Comparison of ENCODE assay signal across 24 mouse cellular contexts in the genomic region with DNA sequence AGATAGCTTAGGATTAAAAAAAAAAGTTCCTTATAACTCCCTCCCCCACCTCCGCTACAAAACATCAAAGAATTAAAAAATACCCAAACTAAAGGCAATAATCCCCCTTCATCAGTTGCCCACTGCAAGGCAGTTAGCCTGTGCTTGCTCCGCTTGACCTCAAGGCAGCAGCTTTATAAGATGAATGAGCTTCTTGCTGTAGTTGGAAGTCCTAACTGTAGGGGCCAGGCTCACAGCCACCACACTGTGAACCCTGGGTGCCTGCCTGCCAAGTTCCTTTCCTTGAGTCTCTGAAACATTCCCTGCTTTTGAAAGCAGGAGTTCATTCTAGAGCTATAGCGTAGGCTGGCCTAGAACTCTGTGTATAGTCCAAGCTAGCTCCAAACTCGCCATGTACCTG.
DNase-seq lines count a peak whose midpoint lies in the region; TF ChIP-seq lines count a peak whose summit lies in the region.
"Had no signal": no experiment of that assay in that cellular context is flagged by ENCODE, and none has a peak within 500 bp of the region (broad histone marks: within the 10 kb centered on the region; RNA-seq: fewer than 3 reads in every experiment).

No protein-coding gene starts in this region.

- no peaks in the 10 kb centered on the region; the same call in 1 of the 2 replicates for H3K4me1 ChIP-seq in heart, adult 2 months (ENCODE audit: control insufficient read depth, insufficient read depth, low read length)
- no peaks in the 10 kb centered on the region for H3K4me1 ChIP-seq in lung, adult 2 months (ENCODE audit: control insufficient read depth, insufficient read depth, low read length)
- no peaks in the 10 kb centered on the region for H3K4me1 ChIP-seq in cerebellum, adult 2 months (ENCODE audit: control insufficient read depth, insufficient read depth, low read length)
- H3K4me1 ChIP-seq: embryonic facial prominence, embryonic 13.5 days; forebrain, embryonic 12.5 days; hindbrain, embryonic 10.5 days; intestine, embryonic 15.5 days; midbrain, embryonic 15.5 days; neural tube, embryonic 12.5 days had no signal

- intact Hi-C loops in heart, adult 2 months (cut with DNase I), result no loop called here

- WGBS in heart, adult 2 months, result 97% methylated on average over 4 of the region's 4 CpGs
- 83% methylated on average over 4 of the region's 4 CpGs for WGBS in lung, adult 2 months
- whole genome bisulfite sequencing in cerebellum, adult 2 months, result 92% methylated on average over 4 of the region's 4 CpGs

- DNase-seq in heart, postnatal 4 days, result peak; percentile 17
- no peak for DNase-seq in heart, adult 2 months
- peak; percentile 14 for DNase-seq in lung, postnatal 14 days
- no peak for DNase-seq in lung, adult 2 months
- peak; percentile 55 for DNase-seq in ZHBTc4 (ENCODE audit: low read depth, low spot score)
- DNase-seq in right cerebral cortex, postnatal 14 days, result no peak
- DNase-seq in cerebellum, adult 2 months, result no peak
- DNase-seq: B cell, adult 2 months; cerebellum, adult 18-20 months; cerebellum, postnatal 25 days; gastrocnemius, adult 2 months; left cerebral cortex, postnatal 4 days; retina, postnatal 1 day; thymus, postnatal 25 days had no signal

- H3K27ac ChIP-seq in heart, adult 2 months, result no peak overlapping the region
- H3K27ac ChIP-seq in cerebellum, adult 2 months (ENCODE audit: insufficient read depth, low read length), result no peak overlapping the region
- H3K27ac ChIP-seq: embryonic facial prominence, embryonic 13.5 days; forebrain, embryonic 12.5 days; gastrocnemius, adult 2 months; hindbrain, embryonic 10.5 days; intestine, embryonic 15.5 days; left cerebral cortex, adult 2 months; limb, embryonic 15.5 days; midbrain, embryonic 15.5 days; neural tube, embryonic 12.5 days had no signal

- TF ChIP-seq CTCF in heart, adult 2 months (IDR thresholded peaks at IDR 0.05), result no peak
- no peak for TF ChIP-seq CTCF in lung, adult 2 months (IDR thresholded peaks at IDR 0.05; ENCODE audit: insufficient read depth, low read length)
- TF ChIP-seq CTCF in cerebellum, adult 2 months (IDR thresholded peaks at IDR 0.05; ENCODE audit: borderline replicate concordance, insufficient read depth, low read depth, low read length), result no peak

- TF ChIP-seq POLR2A in heart, adult 2 months (IDR thresholded peaks at IDR 0.05; ENCODE audit: insufficient read depth, low read depth, low read length), result no peak
- TF ChIP-seq POLR2A in lung, adult 2 months (IDR thresholded peaks at IDR 0.05; ENCODE audit: borderline replicate concordance, extremely low read depth, low read depth, low read length), result no peak
- TF ChIP-seq POLR2A in cerebellum, adult 2 months (IDR thresholded peaks at IDR 0.05; ENCODE audit: borderline replicate concordance, insufficient read depth, low read length), result no peak

- no peaks in the 10 kb centered on the region for H3K27me3 ChIP-seq in heart, adult 2 months (ENCODE audit: control insufficient read depth, insufficient read depth, low read length)
- no peaks in the 10 kb centered on the region for H3K27me3 ChIP-seq in cerebellum, adult 2 months (ENCODE audit: control insufficient read depth, insufficient read depth, low read length)
- H3K27me3 ChIP-seq: CH12.LX; embryonic facial prominence, embryonic 13.5 days; forebrain, embryonic 12.5 days; intestine, embryonic 15.5 days; limb, embryonic 15.5 days; midbrain, embryonic 15.5 days; neural tube, embryonic 12.5 days had no signal

- no peaks in the 10 kb centered on the region for H3K36me3 ChIP-seq in heart, adult 2 months (ENCODE audit: control insufficient read depth, insufficient read depth, low read length)
- H3K36me3 ChIP-seq: embryonic facial prominence, embryonic 13.5 days; forebrain, embryonic 12.5 days; hindbrain, embryonic 10.5 days; intestine, embryonic 15.5 days; limb, embryonic 15.5 days; midbrain, embryonic 15.5 days; neural tube, embryonic 12.5 days had no signal

- TF ChIP-seq EP300 in heart, adult 2 months (IDR thresholded peaks at IDR 0.05; ENCODE audit: insufficient read depth, low read depth, low read length), result no peak

- no peak overlapping the region for H3K9ac ChIP-seq in heart, adult 2 months (ENCODE audit: low read depth, low read length)
- H3K9ac ChIP-seq: embryonic facial prominence, embryonic 13.5 days; forebrain, embryonic 12.5 days; intestine, embryonic 15.5 days; limb, embryonic 15.5 days; midbrain, embryonic 15.5 days; neural tube, embryonic 12.5 days had no signal

- no peaks in the 10 kb centered on the region for H3K79me2 ChIP-seq in heart, adult 2 months (replicated peaks; ENCODE audit: control insufficient read depth, insufficient read depth, low read length)

- no peak overlapping the region for H3K4me3 ChIP-seq in heart, adult 2 months
- H3K4me3 ChIP-seq in lung, adult 2 months (replicated peaks; ENCODE audit: extremely low read depth, low read depth, low read length), result no peak overlapping the region
- H3K4me3 ChIP-seq in cerebellum, adult 2 months (replicated peaks; ENCODE audit: insufficient read depth, low read depth, low read length), result no peak overlapping the region
- H3K4me3 ChIP-seq: embryonic facial prominence, embryonic 13.5 days; erythroblast, embryonic 14.5 days; forebrain, embryonic 12.5 days; gastrocnemius, adult 2 months; hindbrain, embryonic 10.5 days; intestine, embryonic 15.5 days; left cerebral cortex, adult 2 months; limb, embryonic 15.5 days; midbrain, embryonic 15.5 days; neural tube, embryonic 12.5 days had no signal

Comparison
In these comparisons a context has a peak if more than half of its experiments do, and no peak if none do; other contexts are left out.
1. DNase-seq: peak in heart, postnatal 4 days (single experiment), lung, postnatal 14 days (single experiment) and ZHBTc4 (single experiment); none in heart, adult 2 months (0 of 2), lung, adult 2 months (single experiment), right cerebral cortex, postnatal 14 days (single experiment) and cerebellum, adult 2 months (0 of 2).